18 mouse cellular contexts compared by ENCODE assay signal in the genomic region with DNA sequence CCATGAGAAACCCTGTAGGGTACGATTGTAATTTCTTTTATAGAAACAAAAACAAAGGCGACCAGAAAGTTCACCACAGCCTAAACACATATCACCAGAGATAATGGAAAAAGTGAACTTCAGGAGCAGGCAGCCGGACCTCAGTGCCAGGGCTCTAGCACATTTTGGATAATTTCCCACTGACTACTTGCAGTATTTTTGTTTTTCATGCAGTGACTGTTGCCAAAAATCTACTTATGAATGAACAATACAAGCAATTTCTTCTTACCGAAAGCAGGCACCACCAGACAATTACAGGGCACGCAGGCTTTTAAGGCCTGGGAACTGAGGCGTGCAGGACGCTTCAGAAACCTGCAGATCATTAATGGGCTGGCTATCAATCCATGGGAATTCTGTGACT. TPM values are rescaled to one million over a fixed set of nuclear protein-coding genes. Genes with fewer than 3 reads are reported as not detected.
"Had no signal": no experiment of that assay in that cellular context is flagged by ENCODE, and none has a peak within 500 bp of the region (broad histone marks: within the 10 kb centered on the region; RNA-seq: fewer than 3 reads in every experiment).

No protein-coding gene starts in this region.

- H3K9me3 ChIP-seq: midbrain, embryonic 10.5 days; midbrain, embryonic 13.5 days; neural tube, embryonic 13.5 days; neural tube, embryonic 15.5 days had no signal

- ATAC-seq: midbrain, embryonic 13.5 days; midbrain, embryonic 16.5 days had no signal

- H3K4me3 ChIP-seq: midbrain, embryonic 10.5 days; midbrain, embryonic 13.5 days; myocyte; neural tube, embryonic 13.5 days; neural tube, embryonic 15.5 days had no signal

- H3K4me1 ChIP-seq: midbrain, embryonic 13.5 days; neural tube, embryonic 15.5 days had no signal

- H3K4me2 ChIP-seq: lung, embryonic 14.5 days; midbrain, embryonic 13.5 days; neural tube, embryonic 13.5 days; neural tube, embryonic 15.5 days had no signal

- H3K36me3 ChIP-seq: midbrain, embryonic 10.5 days; midbrain, embryonic 13.5 days; neural tube, embryonic 13.5 days; neural tube, embryonic 15.5 days had no signal

- H3K9ac ChIP-seq: lung, embryonic 14.5 days; midbrain, embryonic 13.5 days; neural tube, embryonic 13.5 days; neural tube, embryonic 15.5 days had no signal

- DNase-seq: lung, adult 18-20 months; lung, embryonic 14.5 days; lung, postnatal 10 days; lung, postnatal 4 days; retina, postnatal 1 day; right cerebral cortex, postnatal 25 days; right cerebral cortex, postnatal 4 days; spleen, adult 18-20 months; thymus, adult 18-20 months; thymus, postnatal 14 days; thymus, postnatal 36 days had no signal

- H3K27ac ChIP-seq: midbrain, embryonic 10.5 days; midbrain, embryonic 13.5 days; neural tube, embryonic 13.5 days; neural tube, embryonic 15.5 days had no signal

- H3K27me3 ChIP-seq: midbrain, embryonic 13.5 days; neural tube, embryonic 13.5 days; neural tube, embryonic 15.5 days had no signal

RNA-seq across cellular contexts. Expression of a gene that starts 59.7 kb away (rescaled TPM):
- total RNA-seq: megakaryocyte-erythroid progenitor cell, adult 5-6 weeks had no signal
